Mouse (Mus musculus) CD8-positive naive resting alpha-beta T cell, adult 2 months (primary cell): ENCODE results near the gene Hsd11b1.
"Not testable (repeated sequence)": the region's sequence is repeated elsewhere in the genome, so short reads cannot be mapped to it uniquely, and the experiment has no call there.

Source experiments
- DNase-seq, 2 experiments: peaks; one replicate each; pipeline ENCODE4 v3.0.0; 2022; ENCODE audit warnings: low read depth in 2 of 2, low spot score in 2 of 2

Hsd11b1 gene

DNA sequence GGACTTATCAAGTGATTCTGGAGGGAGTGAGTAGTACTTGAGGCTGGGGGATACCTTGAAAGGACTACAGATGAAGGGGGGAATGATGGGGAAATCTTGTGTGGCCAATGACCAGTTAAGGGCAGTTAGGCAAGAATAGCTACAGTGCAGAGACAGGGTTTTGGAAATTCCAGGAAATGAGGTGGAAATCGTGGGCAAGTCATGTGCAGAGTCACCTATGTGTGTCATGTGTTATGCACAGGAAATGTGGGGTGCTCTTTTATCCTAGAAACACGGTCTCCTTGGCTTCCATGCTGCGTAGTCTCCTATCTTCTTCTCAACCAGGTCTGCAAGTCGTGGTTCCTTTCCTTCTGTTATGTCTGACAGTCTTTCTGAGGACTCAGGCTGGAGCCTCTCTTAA is 15.6 kb upstream of the Hsd11b1 start:
- DNase-seq: no peak

DNA sequence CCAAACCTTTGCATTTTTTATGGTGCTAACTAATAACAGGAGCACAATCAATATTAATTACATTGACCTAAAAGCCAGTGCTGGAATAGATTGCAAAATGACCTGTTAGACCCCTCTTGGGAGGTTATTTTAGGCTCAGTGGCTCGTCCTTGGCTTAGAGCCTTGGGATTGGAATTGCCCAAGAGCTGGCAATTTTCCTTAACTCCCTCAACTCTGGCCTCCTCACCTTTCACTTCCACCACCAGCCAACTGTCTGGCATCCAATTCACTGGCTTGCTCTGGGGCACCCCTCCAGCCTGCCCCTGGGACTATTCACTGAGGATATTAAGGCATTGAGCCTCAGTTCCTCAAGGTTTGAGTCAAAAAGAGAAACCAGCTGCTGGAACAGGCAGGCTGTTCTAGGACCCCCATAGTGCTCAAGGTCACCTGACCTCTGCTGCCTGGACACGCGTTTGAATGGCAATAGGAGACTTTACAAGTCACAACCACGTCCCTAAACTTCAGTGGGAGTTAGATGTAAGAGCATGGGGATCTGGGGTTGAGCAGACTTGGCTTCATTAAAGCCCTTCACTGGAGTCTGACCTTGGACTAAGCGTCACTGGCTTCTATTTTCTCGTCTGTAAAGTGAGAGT is 14.7 kb upstream of the Hsd11b1 start:
- no peak for DNase-seq

- DNase-seq: no peak
Observed at GRCm38 (mm10) chr1:193274407-193275071, 10.7 kb upstream of the Hsd11b1 start.

GRCm38 (mm10) chr1:193272916-193273601 is 9.2 kb upstream of the Hsd11b1 start, which contains the start of gene G0s2:
Gene G0s2 (minus strand): TSS chr1:193273217.
- no peak for DNase-seq

DNA sequence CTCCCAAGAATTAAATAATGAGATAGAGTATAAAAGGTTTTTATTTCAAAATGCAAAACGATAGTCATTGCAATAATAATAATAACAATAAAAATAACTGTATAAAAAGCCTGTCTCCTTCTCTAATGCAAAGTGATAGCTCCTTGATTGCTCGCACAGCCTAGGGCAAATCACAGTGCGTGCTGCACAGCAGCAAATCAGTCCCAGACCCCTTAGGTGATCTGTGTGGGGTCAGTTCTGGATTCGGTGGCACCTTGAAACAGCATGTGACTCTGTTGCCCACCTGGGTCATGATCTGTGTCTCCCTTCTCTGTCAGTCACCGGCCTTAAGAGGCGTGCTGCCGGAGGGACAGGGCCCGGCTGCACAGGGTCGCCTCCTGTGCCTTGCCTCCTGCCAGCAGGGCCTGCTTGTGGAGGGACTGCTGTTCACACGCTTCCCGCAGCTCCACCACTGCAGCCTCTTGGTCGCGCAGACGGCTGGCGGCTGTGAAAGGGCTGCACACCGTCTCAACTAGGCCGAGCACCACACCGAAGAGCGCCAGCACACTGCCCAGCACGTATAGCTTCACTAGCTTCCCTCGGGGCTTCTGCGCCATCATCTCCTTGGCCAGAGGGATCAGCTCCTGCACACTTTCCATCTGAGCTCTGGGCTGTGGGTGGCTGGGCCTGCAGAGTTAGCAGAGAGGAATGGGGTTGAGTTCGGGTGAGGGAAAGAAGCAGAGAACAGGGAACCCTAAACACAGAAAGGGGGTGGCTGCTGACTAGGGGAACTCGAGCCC is 8.5 kb upstream of the Hsd11b1 start:
- DNase-seq: no peak

DNA sequence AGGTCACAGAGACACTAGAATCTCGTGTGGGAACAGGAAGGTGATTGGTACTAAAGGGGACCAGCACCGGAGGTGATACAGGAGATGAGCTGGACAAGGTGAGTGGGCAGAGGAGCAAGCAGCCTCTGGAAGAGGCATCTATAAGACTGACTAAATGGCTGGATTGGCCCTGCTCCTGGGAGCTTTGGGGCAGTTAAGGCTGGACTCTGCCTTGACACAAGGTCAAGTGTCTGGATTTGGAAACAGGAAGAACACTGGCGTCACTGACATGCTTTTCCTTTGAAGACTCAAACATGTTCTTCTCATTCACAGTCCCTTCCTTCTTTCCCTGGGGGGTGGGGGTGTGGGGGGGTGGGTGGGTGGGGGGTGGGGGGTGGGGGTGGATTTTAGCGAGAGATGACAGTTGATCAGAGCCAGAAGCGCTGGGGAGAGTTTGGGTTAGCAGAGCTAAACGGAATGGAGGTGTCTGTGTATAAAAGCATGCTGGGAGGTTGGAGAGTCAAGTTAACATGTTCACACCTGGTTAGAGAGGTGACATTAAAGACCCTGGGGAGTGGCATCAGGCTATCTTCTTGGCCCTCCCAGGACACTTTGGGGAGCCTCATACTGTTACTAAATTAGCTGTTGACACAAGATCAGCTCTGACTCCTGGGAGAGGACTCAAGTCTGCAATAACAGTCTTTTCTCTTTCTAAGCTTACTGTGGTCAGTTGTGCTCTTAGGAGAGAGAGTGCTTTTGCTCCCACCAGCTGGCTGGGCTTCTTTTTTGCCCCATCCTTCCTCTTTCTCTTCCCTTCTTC is 7.3 kb upstream of the Hsd11b1 start:
- no peak for DNase-seq

DNA sequence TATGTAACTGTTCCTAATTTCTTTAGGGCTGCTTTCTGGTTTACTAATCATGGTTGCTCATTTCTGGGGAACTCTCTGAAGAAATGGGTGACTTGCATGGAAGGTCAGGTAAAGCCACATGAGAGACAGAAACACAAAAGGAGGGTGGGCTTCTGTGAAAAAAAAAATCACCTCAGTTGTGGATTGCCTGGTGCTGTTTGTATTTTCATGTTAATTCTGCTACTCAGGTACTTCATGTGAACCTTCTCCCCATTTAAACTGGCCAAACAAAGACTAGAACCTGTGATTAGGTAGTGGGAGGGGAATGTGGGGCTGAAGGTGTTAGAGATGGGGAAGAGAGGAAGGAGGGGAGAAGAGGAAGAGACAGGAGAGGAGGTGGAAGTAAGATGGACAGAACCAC is 1.9 kb upstream of the Hsd11b1 start:
- no peak for DNase-seq

DNA sequence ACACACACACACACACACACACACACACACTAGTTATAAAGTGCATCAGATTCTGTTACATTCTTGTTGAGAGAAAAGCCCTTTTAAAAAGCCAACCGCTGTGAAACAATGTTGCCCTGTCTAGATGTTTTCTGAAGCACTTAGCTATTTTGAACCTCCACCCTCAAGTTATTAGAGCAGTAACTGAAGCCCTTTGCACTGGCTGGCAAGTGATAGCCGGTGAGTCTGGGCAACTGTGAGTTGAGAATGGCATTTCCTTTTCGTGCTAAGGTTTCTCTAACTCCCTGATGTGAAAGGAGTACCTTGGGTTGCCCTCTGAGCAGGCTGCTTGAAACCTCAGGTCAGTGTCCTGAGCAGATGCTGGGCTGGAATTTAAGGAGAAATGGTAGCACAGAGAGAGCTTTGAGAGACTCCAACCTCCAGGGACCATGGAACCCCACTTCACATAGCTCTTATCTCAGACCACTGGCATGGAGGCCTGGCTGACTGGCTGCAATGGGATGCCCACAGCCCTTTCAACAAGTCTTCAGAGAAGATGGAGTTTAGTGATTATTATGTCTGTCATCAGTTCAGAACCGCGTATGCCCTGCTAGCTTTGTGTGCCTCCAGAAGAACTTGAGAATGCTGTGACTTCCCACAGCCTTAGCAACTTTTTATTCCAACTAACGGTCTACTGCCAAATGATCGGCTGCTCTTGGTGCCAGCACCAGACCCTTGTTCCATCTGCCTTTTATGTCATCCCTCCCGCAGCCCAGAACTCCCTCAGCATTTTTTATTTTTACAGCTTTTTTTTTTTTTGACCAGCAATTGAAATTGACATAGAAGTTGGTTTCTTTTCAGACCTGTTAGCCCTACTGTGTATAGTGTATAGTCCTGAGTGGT is 608 bp downstream of the Hsd11b1 start:
- no peak for DNase-seq

DNA sequence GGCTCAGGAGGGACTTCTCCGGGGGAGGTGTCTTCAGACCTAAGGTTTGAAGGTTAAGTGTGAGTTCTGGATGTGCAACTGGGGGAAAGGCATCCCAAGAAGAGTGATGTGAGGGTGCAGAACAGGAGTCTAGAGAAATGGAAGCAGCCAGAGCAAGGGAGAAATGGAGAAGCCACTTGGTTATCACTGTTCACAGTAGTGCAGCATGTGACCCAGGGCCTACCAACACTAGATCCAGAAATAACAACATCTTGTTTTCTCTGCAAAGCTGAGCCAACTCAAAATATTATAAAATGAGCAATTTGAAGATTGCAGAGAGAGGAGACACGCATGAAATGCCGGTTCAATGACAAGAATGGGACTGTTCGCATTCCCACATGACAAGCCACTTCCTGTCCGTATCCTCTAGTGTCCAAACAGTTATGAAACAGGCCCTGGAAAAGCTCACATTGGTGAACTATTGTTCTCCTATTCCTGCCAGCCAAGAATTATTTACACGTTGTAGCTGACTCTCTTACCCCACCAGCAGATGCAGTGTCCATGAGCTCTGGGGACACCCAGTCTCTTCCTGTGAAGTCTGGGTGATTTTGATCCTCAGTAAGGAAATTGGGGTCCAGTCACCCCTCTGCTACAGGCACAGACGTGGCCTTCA is 1.9 kb downstream of the Hsd11b1 start:
- no peak for DNase-seq

GRCm38 (mm10) chr1:193259559-193259958 is 4.3 kb downstream of the Hsd11b1 start:
- no peak for DNase-seq

- no peak for DNase-seq
Observed at GRCm38 (mm10) chr1:193256621-193257098, 7.2 kb downstream of the Hsd11b1 start.

- DNase-seq: no peak
Observed at GRCm38 (mm10) chr1:193256289-193256577, 7.6 kb downstream of the Hsd11b1 start.

DNA sequence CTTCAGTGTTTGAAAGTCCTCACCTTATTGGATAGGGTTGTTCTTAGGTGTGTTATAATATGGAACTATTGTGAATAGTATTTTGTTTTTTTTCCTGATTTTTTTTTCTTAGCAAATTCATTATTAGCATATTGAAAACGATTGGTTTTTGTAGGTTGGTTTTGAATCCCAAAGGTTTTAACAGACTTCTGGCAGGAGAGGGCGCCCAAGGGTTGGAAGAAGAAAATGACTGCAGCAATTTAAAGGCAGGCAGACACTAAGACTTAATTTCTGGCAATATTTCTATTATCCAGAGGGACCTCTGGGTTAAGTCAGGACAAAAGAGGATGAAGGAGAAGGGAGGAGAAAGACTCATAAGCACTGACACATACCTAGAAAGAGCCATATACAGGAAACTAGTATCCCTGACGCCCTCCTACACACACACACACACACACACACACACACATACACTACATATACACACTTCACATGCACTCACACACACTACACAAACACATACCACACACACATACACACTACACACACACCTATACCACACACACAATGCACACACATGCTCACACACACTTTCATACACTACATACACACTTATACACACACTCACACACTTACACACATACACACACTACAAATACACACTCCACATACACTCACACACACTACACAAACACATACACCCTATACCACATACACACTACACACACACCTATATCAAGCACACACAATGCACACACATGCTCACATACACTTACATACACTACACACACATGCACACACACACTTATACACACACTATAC is 8.2 kb downstream of the Hsd11b1 start:
- DNase-seq: peak; percentile 48 to 66

DNA sequence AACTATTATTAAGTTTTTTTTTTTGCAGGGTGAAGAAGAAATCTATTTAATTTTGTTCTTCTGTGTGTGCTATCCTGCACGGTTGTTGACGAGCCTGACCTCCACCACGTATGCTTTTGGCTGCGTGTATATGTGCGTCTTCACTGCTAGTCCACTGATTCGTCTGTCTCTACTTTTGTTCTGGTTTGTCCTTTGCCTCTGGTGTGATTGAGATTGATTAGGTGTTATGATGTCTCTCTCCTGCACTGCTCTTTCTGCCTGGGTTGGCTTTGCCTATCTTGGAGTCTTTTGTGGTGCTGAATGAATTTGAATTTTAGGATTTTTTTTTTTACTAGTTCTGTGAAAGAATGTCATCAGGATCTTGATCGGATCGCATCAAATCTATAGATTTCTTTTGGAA is 8.8 kb downstream of the Hsd11b1 start:
- DNase-seq: no peak

DNA sequence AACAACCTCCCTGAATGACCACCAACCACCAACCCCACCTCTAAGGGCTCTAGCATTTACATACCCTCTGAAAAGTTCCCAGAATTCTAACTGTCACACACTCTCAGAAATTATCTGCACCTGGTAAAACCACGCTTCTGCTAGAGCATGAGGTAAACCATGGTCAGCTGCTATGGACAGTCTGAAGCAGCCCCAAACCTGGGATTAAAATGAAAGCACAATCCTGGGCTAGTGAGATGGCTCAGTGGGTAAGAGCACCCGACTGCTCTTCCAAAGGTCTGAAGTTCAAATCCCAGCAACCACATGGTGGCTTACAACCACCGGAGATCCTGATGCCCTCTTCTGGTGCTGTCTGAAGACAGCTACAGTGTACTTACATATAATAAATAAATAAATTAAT is 10.0 kb downstream of the Hsd11b1 start:
- DNase-seq: not testable (repeated sequence)

GRCm38 (mm10) chr1:193252616-193253015 is 11.3 kb downstream of the Hsd11b1 start:
- DNase-seq: no peak

- DNase-seq: no peak
Observed at GRCm38 (mm10) chr1:193251386-193251785, 12.5 kb downstream of the Hsd11b1 start.

GRCm38 (mm10) chr1:193250026-193250425 is 13.8 kb downstream of the Hsd11b1 start:
- no peak for DNase-seq

- DNase-seq: no peak
Observed at GRCm38 (mm10) chr1:193244235-193244634, 19.6 kb downstream of the Hsd11b1 start.
